Mouse (Mus musculus) inflammation-experienced regulatory T-cells, adult 6 months (primary cell): Measurements from ENCODE around the gene Vmn2r98. TPM values are rescaled to one million over a fixed set of nuclear protein-coding genes. Genes with fewer than 3 reads are reported as not detected.
"Not testable (repeated sequence)": the region's sequence is repeated elsewhere in the genome, so short reads cannot be mapped to it uniquely, and the experiment has no call there.

Source experiments
- ATAC-seq: one replicate; pipeline ENCODE4 v1.8.0; 2017
- polyA plus RNA-seq, 3 experiments: library from polyadenylated mRNA; unstranded; fragments of 100-300 nt; shearing (Covaris generic); gene quantifications; one replicate each; pipeline ENCODE4 v1.2.1; 2017

Gene Vmn2r98
- polyA plus RNA-seq: not detected

DNA sequence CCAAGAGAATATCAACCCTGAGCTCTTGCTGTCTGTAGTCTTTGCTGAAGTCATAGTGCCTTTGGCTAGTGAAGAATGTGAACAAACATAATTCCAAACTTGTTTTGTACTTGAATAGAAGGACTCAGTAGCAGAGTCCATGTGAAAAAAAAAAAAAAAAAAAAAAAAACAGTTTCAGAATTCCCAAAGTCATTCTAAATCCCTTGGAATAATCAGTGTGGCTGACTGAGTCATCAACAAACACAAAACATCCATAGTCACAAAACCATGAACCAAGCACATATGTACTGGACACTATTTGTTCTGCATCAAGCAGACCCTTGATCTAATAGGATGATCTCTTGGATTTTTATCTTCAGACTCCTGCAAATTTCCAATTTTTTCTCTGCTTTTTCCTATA, at the start of gene Vmn2r98:
Vmn2r98 (plus strand) TSS at position 301 of the 400 bp plus-strand sequence.
- not testable (repeated sequence) for ATAC-seq

- not testable (repeated sequence) for ATAC-seq
Measured at GRCm38 (mm10) chr17:19031441-19031840, 21.8 kb upstream of the Vmn2r98 start.

- peak; percentile 57 for ATAC-seq
Measured at GRCm38 (mm10) chr17:19031962-19032361, 21.3 kb upstream of the Vmn2r98 start.

GRCm38 (mm10) chr17:19032721-19033120, 20.5 kb upstream of the Vmn2r98 start:
- ATAC-seq: no peak

Other genes starting within 250 kb of the Vmn2r98 start
- gene Vmn2r97, start 139.2 kb upstream of the Vmn2r98 start, polyA plus RNA-seq: 1 to 10 TPM in 2 of 3 experiments, under 1 TPM in 1; 0.95 to 3.8 (median 1.2) TPM